Mouse (Mus musculus) ovary, adult 18-20 months (tissue): ENCODE measurements around the gene Igsf11.
"Not testable (repeated sequence)": the region's sequence is repeated elsewhere in the genome, so short reads cannot be mapped to it uniquely, and the experiment has no call there.

ENCODE experiments used
- DNase-seq: peaks from one replicate; pipeline ENCODE4 v3.0.0; 2022; ENCODE audit warnings: low spot score, mixed read lengths

Igsf11 gene

GRCm38 (mm10) chr16:38983850-38984249 lies 91.4 kb downstream of the Igsf11 start:
- not testable (repeated sequence) for DNase-seq

- DNase-seq, result peak; percentile 51
Measured at GRCm38 (mm10) chr16:38985411-38985810, 92.9 kb downstream of the Igsf11 start.

GRCm38 (mm10) chr16:38986410-38986809 lies 93.9 kb downstream of the Igsf11 start:
- no peak for DNase-seq

- no peak for DNase-seq
Measured at GRCm38 (mm10) chr16:38993711-38994110, 101.2 kb downstream of the Igsf11 start.

- DNase-seq, result no peak
Measured at GRCm38 (mm10) chr16:38998496-38999258, 106.2 kb downstream of the Igsf11 start.

GRCm38 (mm10) chr16:38999298-38999697 lies 106.8 kb downstream of the Igsf11 start:
- DNase-seq, result no peak

- no peak for DNase-seq
Measured at GRCm38 (mm10) chr16:39006978-39007377, 114.5 kb downstream of the Igsf11 start.

- DNase-seq, result no peak
Measured at GRCm38 (mm10) chr16:39019449-39019848, 127.0 kb downstream of the Igsf11 start.

GRCm38 (mm10) chr16:39025989-39026736 lies 133.7 kb downstream of the Igsf11 start:
- DNase-seq, result no peak

GRCm38 (mm10) chr16:39031350-39031749 lies 138.9 kb downstream of the Igsf11 start:
- no peak for DNase-seq

- no peak for DNase-seq
Measured at GRCm38 (mm10) chr16:39037257-39037656, 144.8 kb downstream of the Igsf11 start.

- DNase-seq, result no peak
Measured at GRCm38 (mm10) chr16:39044381-39044780, 151.9 kb downstream of the Igsf11 start.

- peak; percentile 11 for DNase-seq
Measured at GRCm38 (mm10) chr16:39048889-39049288, 156.4 kb downstream of the Igsf11 start.

- peak; percentile 15 for DNase-seq
Measured at GRCm38 (mm10) chr16:39052971-39053370, 160.5 kb downstream of the Igsf11 start.

- no peak for DNase-seq
Measured at GRCm38 (mm10) chr16:39053779-39054178, 161.3 kb downstream of the Igsf11 start.

- DNase-seq, result peak; percentile 35
Measured at GRCm38 (mm10) chr16:39056061-39056460, 163.6 kb downstream of the Igsf11 start.

- peak; percentile 87 for DNase-seq
Measured at GRCm38 (mm10) chr16:39056961-39057360, 164.5 kb downstream of the Igsf11 start.

GRCm38 (mm10) chr16:39058869-39059268 lies 166.4 kb downstream of the Igsf11 start:
- DNase-seq, result no peak

GRCm38 (mm10) chr16:39062596-39062995 lies 170.1 kb downstream of the Igsf11 start:
- no peak for DNase-seq

GRCm38 (mm10) chr16:39065576-39065975 lies 173.1 kb downstream of the Igsf11 start:
- DNase-seq, result no peak

GRCm38 (mm10) chr16:39071431-39071830 lies 179.0 kb downstream of the Igsf11 start:
- no peak for DNase-seq
